Mouse (Mus musculus) embryonic facial prominence, embryonic 15.5 days (tissue): Measurements from ENCODE around the gene Pigf. TPM values are rescaled to one million over a fixed set of nuclear protein-coding genes. Genes with fewer than 3 reads are reported as not detected.

Source experiments
- ATAC-seq: fragments of 200-750 bp; cut with Nextera tagmentation; 2 replicates; pipeline ENCODE4 v1.8.0; 2017; ENCODE audit warnings: low read depth, moderate TSS enrichment; ENCODE audit not compliant: insufficient number of reproducible peaks, low FRiP score, low TSS enrichment
- H3K27ac ChIP-seq: fragments of 300-500 bp; sonication (generic); replicated peaks from 2 replicates; pipeline ENCODE4 v1.5.1; 2015; ENCODE audit warnings: mild to moderate bottlenecking, inconsistent platforms
- H3K27me3 ChIP-seq: fragments of 300-500 bp; sonication (generic); 2 replicates; pipeline ENCODE4 v1.6.1; 2015; ENCODE audit warnings: inconsistent platforms
- H3K36me3 ChIP-seq: fragments of 300-500 bp; sonication (generic); 2 replicates; pipeline ENCODE4 v1.6.1; 2015; ENCODE audit warnings: mild to moderate bottlenecking, inconsistent platforms
- H3K4me1 ChIP-seq: fragments of 300-500 bp; sonication (generic); 2 replicates; pipeline ENCODE4 v1.6.1; 2015; ENCODE audit warnings: inconsistent platforms
- H3K4me2 ChIP-seq: fragments of 300-500 bp; sonication (generic); replicated peaks from 2 replicates; pipeline ENCODE4 v1.6.1; 2015; ENCODE audit warnings: mild to moderate bottlenecking, inconsistent platforms
- H3K4me3 ChIP-seq: fragments of 300-500 bp; sonication (generic); replicated peaks from 2 replicates; pipeline ENCODE4 v1.5.1; 2015; ENCODE audit warnings: mild to moderate bottlenecking, inconsistent platforms
- H3K9ac ChIP-seq: fragments of 300-500 bp; sonication (generic); 2 replicates; pipeline ENCODE4 v1.6.1; 2015; ENCODE audit warnings: inconsistent platforms
- H3K9me3 ChIP-seq: fragments of 300-500 bp; sonication (generic); replicated peaks from 2 replicates; pipeline ENCODE4 v1.6.1; 2016; ENCODE audit warnings: inconsistent platforms
- WGBS: fragments of 180-500 bp; shearing (Covaris S2); methylation state at CpG from one replicate; pipeline ENCODE4 v1.1.7; 2015; 5-methylcytosine and 5-hydroxymethylcytosine counted together
- polyA plus RNA-seq: library from polyadenylated mRNA; unstranded; fragments of >200 nt; fragmentation: Nextera tagmentation; extraction: Ambion mirVana; gene quantifications from 2 replicates; pipeline ENCODE4 v1.2.1, GENCODE M21; 2015

The Pigf gene
- polyA plus RNA-seq, 1 experiment from 2014 or later: 25.6 TPM

DNA sequence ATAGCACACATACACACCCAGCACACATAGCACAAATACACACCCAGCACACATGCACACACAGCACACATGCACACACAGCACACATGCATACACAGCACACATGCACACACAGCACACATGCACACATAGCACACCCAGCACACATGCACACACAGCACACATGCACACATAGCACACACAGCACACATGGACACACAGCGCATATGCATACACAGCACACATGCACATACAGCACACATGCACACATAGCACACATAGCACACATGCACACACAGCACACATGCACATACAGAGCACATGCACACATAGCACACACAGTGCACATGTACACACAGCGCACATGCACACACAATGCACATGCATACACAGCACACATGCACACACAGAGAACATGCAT is 43.5 kb downstream of the Pigf start:
- H3K27ac ChIP-seq: no peak overlapping the region
- H3K36me3 ChIP-seq: peaks cover 29% of the 10 kb centered on the region
- 100% methylated on average over 2 of the region's 2 CpGs for WGBS
- H3K4me3 ChIP-seq: no peak overlapping the region
- ATAC-seq: no peak
- no peaks in the 10 kb centered on the region for H3K27me3 ChIP-seq
- no peaks in the 10 kb centered on the region for H3K9me3 ChIP-seq
- H3K4me2 ChIP-seq: no peak overlapping the region
- peaks cover 16% of the 10 kb centered on the region; the same call in 1 of the 2 replicates for H3K4me1 ChIP-seq
- no peak overlapping the region for H3K9ac ChIP-seq

DNA sequence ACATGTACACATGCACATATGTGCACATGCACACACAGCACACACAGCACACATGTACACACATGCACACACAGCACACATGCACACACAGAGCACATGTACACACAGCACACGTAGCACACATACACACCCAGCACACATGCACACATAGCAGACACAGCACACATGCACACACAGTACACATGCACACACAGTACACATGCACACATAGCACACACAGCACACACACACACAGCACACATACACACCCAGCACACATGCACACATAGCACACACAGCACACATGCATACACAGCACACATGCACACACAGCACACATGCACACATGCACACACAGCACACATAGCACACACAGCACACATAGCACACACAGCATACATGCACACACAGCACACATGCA is 44.0 kb downstream of the Pigf start:
- Histone ChIP-seq H3K27ac (no peak overlapping the region), H3K4me3 (no peak overlapping the region), H3K9me3 (no peaks in the 10 kb centered on the region), H3K9ac (no peak overlapping the region), H3K36me3 (peaks cover 31% of the 10 kb centered on the region), H3K4me2 (no peak overlapping the region), H3K27me3 (no peaks in the 10 kb centered on the region), H3K4me1 (peaks cover 14% of the 10 kb centered on the region; the same call in 1 of the 2 replicates)
- 100% methylated on average over 1 of the region's 1 CpGs for WGBS
- ATAC-seq: no peak

- Histone ChIP-seq H3K36me3 (peaks cover 46% of the 10 kb centered on the region), H3K4me2 (no peak overlapping the region), H3K4me1 (no peaks in the 10 kb centered on the region; the same call in 1 of the 2 replicates), H3K9me3 (no peaks in the 10 kb centered on the region), H3K27me3 (no peaks in the 10 kb centered on the region), H3K27ac (no peak overlapping the region), H3K4me3 (no peak overlapping the region), H3K9ac (no peak overlapping the region)
- WGBS: 88% methylated on average over 6 of the region's 6 CpGs
- ATAC-seq: no peak
Observed at GRCm38 (mm10) chr17:86978496-86978895, 46.7 kb downstream of the Pigf start.

GRCm38 (mm10) chr17:86976387-86976786 is 48.8 kb downstream of the Pigf start:
- ATAC-seq: no peak
- Histone ChIP-seq H3K27ac (no peak overlapping the region), H3K9me3 (no peaks in the 10 kb centered on the region), H3K36me3 (peaks cover 43% of the 10 kb centered on the region), H3K4me3 (no peak overlapping the region), H3K4me1 (peaks cover under 1% of the 10 kb centered on the region; the same call in 1 of the 2 replicates), H3K9ac (no peak overlapping the region), H3K27me3 (no peaks in the 10 kb centered on the region), H3K4me2 (no peak overlapping the region)
- 70% methylated on average over 10 of the region's 10 CpGs for WGBS

- 91% methylated on average over 2 of the region's 2 CpGs for WGBS
- no peak overlapping the region for H3K9ac ChIP-seq
- H3K4me1 ChIP-seq: peaks cover 20% of the 10 kb centered on the region
- ATAC-seq: no peak
- H3K4me2 ChIP-seq: no peak overlapping the region
- H3K36me3 ChIP-seq: peaks cover 47% of the 10 kb centered on the region
- H3K27ac ChIP-seq: no peak overlapping the region
- no peak overlapping the region for H3K4me3 ChIP-seq
- H3K27me3 ChIP-seq: no peaks in the 10 kb centered on the region
- H3K9me3 ChIP-seq: no peaks in the 10 kb centered on the region
Observed at GRCm38 (mm10) chr17:86973097-86973496, 52.1 kb downstream of the Pigf start.

GRCm38 (mm10) chr17:86971860-86972259 is 53.3 kb downstream of the Pigf start:
- Histone ChIP-seq H3K27me3 (no peaks in the 10 kb centered on the region), H3K4me1 (peaks cover 32% of the 10 kb centered on the region), H3K9ac (no peak overlapping the region), H3K36me3 (peaks cover 47% of the 10 kb centered on the region), H3K27ac (no peak overlapping the region), H3K4me3 (no peak overlapping the region), H3K9me3 (no peaks in the 10 kb centered on the region), H3K4me2 (no peak overlapping the region)
- ATAC-seq: no peak
- WGBS: 78% methylated on average over 7 of the region's 7 CpGs

GRCm38 (mm10) chr17:86971036-86971435 is 54.2 kb downstream of the Pigf start:
- H3K27ac ChIP-seq: no peak overlapping the region
- no peaks in the 10 kb centered on the region for H3K27me3 ChIP-seq
- no peak overlapping the region for H3K4me2 ChIP-seq
- H3K9me3 ChIP-seq: no peaks in the 10 kb centered on the region
- ATAC-seq: no peak
- no peak overlapping the region for H3K9ac ChIP-seq
- no peak overlapping the region for H3K4me3 ChIP-seq
- H3K4me1 ChIP-seq: peaks cover 35% of the 10 kb centered on the region
- peaks cover 44% of the 10 kb centered on the region for H3K36me3 ChIP-seq
- WGBS: 66% methylated on average over 5 of the region's 5 CpGs

DNA sequence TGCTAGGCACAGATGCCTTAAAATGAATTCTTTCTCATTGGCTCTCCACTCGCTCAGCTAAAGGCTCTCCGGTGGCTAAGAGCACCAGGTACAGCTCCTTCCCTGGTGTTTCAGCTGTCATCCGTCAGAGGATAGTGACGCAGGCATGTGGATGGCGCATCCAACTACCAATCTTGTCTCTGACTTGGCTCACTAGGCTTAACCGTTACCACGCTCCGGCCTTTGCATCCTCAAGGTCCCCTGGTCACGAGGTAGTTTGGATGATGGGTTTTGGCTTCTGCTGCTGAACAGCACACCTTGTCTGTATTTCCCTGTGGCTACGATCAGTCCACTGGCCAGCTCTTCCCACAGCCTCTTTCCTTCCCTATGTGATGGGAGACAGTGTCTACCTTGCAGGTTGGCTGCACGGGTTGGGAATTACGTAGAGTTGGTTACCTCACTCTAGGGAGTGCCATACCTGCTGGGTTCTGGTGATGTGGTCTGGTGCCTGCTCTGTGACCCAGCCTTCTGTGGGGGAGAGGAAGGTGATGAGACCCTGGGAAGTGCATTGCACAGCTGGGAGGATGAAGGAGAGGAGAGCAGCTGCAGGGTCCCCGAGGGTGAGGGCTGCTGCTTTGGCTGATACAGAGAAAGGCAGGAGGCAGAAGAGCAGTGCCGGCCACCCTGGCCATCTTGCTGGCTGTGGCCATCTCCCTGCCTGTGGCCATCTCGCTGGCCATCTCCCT is 55.0 kb downstream of the Pigf start:
- Histone ChIP-seq H3K36me3 (peaks cover 37% of the 10 kb centered on the region), H3K9ac (no peak overlapping the region), H3K27ac (no peak overlapping the region), H3K27me3 (no peaks in the 10 kb centered on the region), H3K4me1 (peaks cover 44% of the 10 kb centered on the region), H3K4me3 (no peak overlapping the region), H3K4me2 (no peak overlapping the region), H3K9me3 (no peaks in the 10 kb centered on the region)
- WGBS: 90% methylated on average over 15 of the region's 15 CpGs
- ATAC-seq: no peak

- Histone ChIP-seq H3K4me1 (peaks cover 50% of the 10 kb centered on the region), H3K27ac (no peak overlapping the region), H3K27me3 (no peaks in the 10 kb centered on the region), H3K9me3 (no peaks in the 10 kb centered on the region), H3K36me3 (peaks cover 31% of the 10 kb centered on the region), H3K4me3 (no peak overlapping the region), H3K9ac (no peak overlapping the region), H3K4me2 (no peak overlapping the region)
- no peak for ATAC-seq
- 63% methylated on average over 5 of the region's 5 CpGs for WGBS
Observed at GRCm38 (mm10) chr17:86969582-86969981, 55.6 kb downstream of the Pigf start.

- H3K4me1 ChIP-seq: peaks cover 56% of the 10 kb centered on the region
- WGBS: 83% methylated on average over 5 of the region's 5 CpGs
- no peak overlapping the region for H3K4me3 ChIP-seq
- no peak overlapping the region for H3K9ac ChIP-seq
- H3K4me2 ChIP-seq: no peak overlapping the region
- no peaks in the 10 kb centered on the region for H3K27me3 ChIP-seq
- no peak for ATAC-seq
- peaks cover 26% of the 10 kb centered on the region for H3K36me3 ChIP-seq
- 0 out of 2 replicates have a peak overlapping the region, but pooled peaks have one; percentile 7 for H3K27ac ChIP-seq
- no peaks in the 10 kb centered on the region for H3K9me3 ChIP-seq
Observed at GRCm38 (mm10) chr17:86968581-86968980, 56.6 kb downstream of the Pigf start.

- H3K4me2 ChIP-seq: no peak overlapping the region
- H3K27me3 ChIP-seq: no peaks in the 10 kb centered on the region
- 55% methylated on average over 10 of the region's 10 CpGs for WGBS
- no peak for ATAC-seq
- H3K9ac ChIP-seq: no peak overlapping the region
- H3K27ac ChIP-seq: peak overlapping the region; percentile 18; the same call in 1 of the 2 replicates
- H3K36me3 ChIP-seq: peaks cover 20% of the 10 kb centered on the region
- H3K4me1 ChIP-seq: peaks cover 56% of the 10 kb centered on the region
- H3K4me3 ChIP-seq: no peak overlapping the region
- H3K9me3 ChIP-seq: no peaks in the 10 kb centered on the region
Observed at GRCm38 (mm10) chr17:86967536-86968525, 57.4 kb downstream of the Pigf start.
